Mouse (Mus musculus) adrenal gland, postnatal 36 days (tissue): ENCODE measurements around the gene Ripor3. TPM values are rescaled to one million over a fixed set of nuclear protein-coding genes. Genes with fewer than 3 reads are reported as not detected.

Experiments
- DNase-seq, 2 experiments: peaks; one replicate each; pipeline ENCODE4 v3.0.0; 2021; ENCODE audit warnings: mixed read lengths in 1 of 2
- total RNA-seq, 2 experiments: library from RNA; stranded (reverse); gene quantifications; 2 replicates each; pipeline ENCODE4 v1.2.3; 2021

Ripor3 gene
- total RNA-seq, 2 experiments from 2014 or later = 2.1 TPM

- DNase-seq = peak; percentile 99
These were observed 78.3 kb downstream of the Ripor3 start, which contains the start of gene Ptpn1 for GRCm38 (mm10) chr2:167931985-167932726. Gene Ptpn1, plus strand, starts transcription at chr2:167932057.

- DNase-seq = no peak
These were observed 79.4 kb downstream of the Ripor3 start for GRCm38 (mm10) chr2:167930975-167931374.

Other genes starting within 250 kb of the Ripor3 start
- gene Ptpn1, start 78.6 kb downstream of the Ripor3 start, total RNA-seq = 10 to 100 TPM; 57.2 to 65.2 TPM
- gene Pard6b, start 70.4 kb upstream of the Ripor3 start, total RNA-seq = 1 to 10 TPM in 1 of 2 experiments, under 1 TPM in 1; 0.99 to 1.3 TPM
- 10 to 100 TPM; 52.1 to 61.7 TPM for gene Adnp, start 196.5 kb upstream of the Ripor3 start, total RNA-seq
- 10 to 100 TPM; 26.6 to 27.7 TPM for gene Gm20716, start 219.7 kb upstream of the Ripor3 start, total RNA-seq
- gene Dpm1, start 220.0 kb upstream of the Ripor3 start, total RNA-seq = 100 to 1,000 TPM; 104 to 123 TPM
- gene Mocs3, start 220.0 kb upstream of the Ripor3 start, total RNA-seq = 10 to 100 TPM; 14.3 to 15.8 TPM